ENCODE assay signal across 16 mouse cellular contexts in genomic region chr13:76409296-76409695, GRCm38 (mm10).
"Had no signal": no experiment of that assay in that cellular context is flagged by ENCODE, and none has a peak within 500 bp of the region (broad histone marks: within the 10 kb centered on the region; RNA-seq: fewer than 3 reads in every experiment).

No protein-coding gene starts in this region.

- H3K27ac ChIP-seq: kidney, postnatal 0 days; limb, embryonic 13.5 days; liver, embryonic 14.5 days; midbrain, embryonic 15.5 days; stomach, embryonic 15.5 days had no signal

- ATAC-seq: lung, postnatal 0 days; midbrain, embryonic 15.5 days had no signal

- H3K4me1 ChIP-seq: limb, embryonic 13.5 days; midbrain, embryonic 15.5 days; stomach, embryonic 15.5 days had no signal

- H3K9ac ChIP-seq: limb, embryonic 13.5 days; liver, embryonic 14.5 days; midbrain, embryonic 15.5 days; stomach, embryonic 15.5 days had no signal

- H3K9me3 ChIP-seq: limb, embryonic 13.5 days; midbrain, embryonic 15.5 days; stomach, embryonic 15.5 days had no signal

- H3K4me2 ChIP-seq: limb, embryonic 13.5 days; midbrain, embryonic 11.5 days; midbrain, embryonic 15.5 days; stomach, embryonic 15.5 days had no signal

- H3K4me3 ChIP-seq: limb, embryonic 13.5 days; midbrain, embryonic 15.5 days; stomach, embryonic 15.5 days had no signal

- H3K36me3 ChIP-seq: limb, embryonic 13.5 days; midbrain, embryonic 15.5 days; stomach, embryonic 15.5 days had no signal

- DNase-seq: kidney, adult 11 months; kidney, adult 9 months; kidney, postnatal 36 days; left cerebral cortex, postnatal 4 days; lung, adult 2 months; lung, postnatal 36 days; right cerebral cortex, postnatal 14 days; thymus, adult 2 months; thymus, postnatal 25 days had no signal

- H3K27me3 ChIP-seq: limb, embryonic 13.5 days; midbrain, embryonic 15.5 days; stomach, embryonic 15.5 days had no signal
